In genomic region chr2:117930895-117931537, GRCm38 (mm10) we compare ENCODE assay signal across 21 mouse cellular contexts.
"Had no signal": no experiment of that assay in that cellular context is flagged by ENCODE, and none has a peak within 500 bp of the region (broad histone marks: within the 10 kb centered on the region; RNA-seq: fewer than 3 reads in every experiment).

No protein-coding gene starts in this region.

- H3K4me2 ChIP-seq: intestine, embryonic 15.5 days; kidney, embryonic 15.5 days; liver, embryonic 13.5 days; midbrain, embryonic 12.5 days; midbrain, embryonic 15.5 days; neural tube, embryonic 13.5 days; stomach, embryonic 15.5 days had no signal

- H3K4me3 ChIP-seq: intestine, embryonic 15.5 days; kidney, embryonic 15.5 days; layer of hippocampus, adult 2 months; left cerebral cortex, adult 2 months; liver, embryonic 13.5 days; midbrain, embryonic 12.5 days; midbrain, embryonic 15.5 days; myocyte; neural tube, embryonic 13.5 days; stomach, embryonic 15.5 days had no signal

- DNase-seq: kidney, adult 11 months; kidney, adult 8-10 months; kidney, postnatal 14 days; layer of hippocampus, adult 9-11 months; liver, embryonic 13.5 days; lung, adult 2 months; lung, postnatal 14 days; lung, postnatal 4 days; retina, postnatal 1 day; right cerebral cortex, postnatal 25 days; spleen, adult 18-20 months; thymus, postnatal 25 days had no signal

- H3K36me3 ChIP-seq: intestine, embryonic 15.5 days; kidney, embryonic 15.5 days; liver, embryonic 13.5 days; midbrain, embryonic 12.5 days; midbrain, embryonic 15.5 days; neural tube, embryonic 13.5 days; stomach, embryonic 15.5 days had no signal

- H3K27me3 ChIP-seq: intestine, embryonic 15.5 days; kidney, embryonic 15.5 days; liver, embryonic 13.5 days; midbrain, embryonic 12.5 days; midbrain, embryonic 15.5 days; stomach, embryonic 15.5 days had no signal

- H3K9me3 ChIP-seq: intestine, embryonic 15.5 days; kidney, embryonic 15.5 days; liver, embryonic 13.5 days; midbrain, embryonic 12.5 days; midbrain, embryonic 15.5 days; stomach, embryonic 15.5 days had no signal

- ATAC-seq: intestine, embryonic 15.5 days; midbrain, embryonic 15.5 days had no signal

- H3K4me1 ChIP-seq: liver, embryonic 13.5 days; midbrain, embryonic 12.5 days; midbrain, embryonic 15.5 days had no signal

- H3K27ac ChIP-seq: intestine, embryonic 15.5 days; kidney, embryonic 15.5 days; layer of hippocampus, adult 2 months; left cerebral cortex, adult 2 months; liver, embryonic 13.5 days; midbrain, embryonic 12.5 days; midbrain, embryonic 15.5 days; neural tube, embryonic 13.5 days; stomach, embryonic 15.5 days had no signal

- H3K9ac ChIP-seq: intestine, embryonic 15.5 days; kidney, embryonic 15.5 days; liver, embryonic 13.5 days; midbrain, embryonic 12.5 days; midbrain, embryonic 15.5 days; neural tube, embryonic 13.5 days; stomach, embryonic 15.5 days had no signal
